Mouse (Mus musculus) heart, embryonic 12.5 days (tissue): ENCODE results near the gene Rbm28. TPM values are rescaled to one million over a fixed set of nuclear protein-coding genes. Genes with fewer than 3 reads are reported as not detected.
A peak's percentile ranks its signal among the peaks of the same experiment; 100 is the strongest.

Experiments
- ATAC-seq: fragments of 200-750 bp; cut with Nextera tagmentation; 2 replicates; pipeline ENCODE4 v1.8.0; 2017; ENCODE audit warnings: moderate TSS enrichment, moderate library complexity; ENCODE audit not compliant: insufficient number of reproducible peaks, low FRiP score
- H3K27ac ChIP-seq: fragments of 300-500 bp; sonication (generic); 2 replicates; pipeline ENCODE4 v1.5.1; 2016; ENCODE audit warnings: mild to moderate bottlenecking, moderate library complexity; ENCODE audit not compliant: poor library complexity, severe bottlenecking
- H3K27me3 ChIP-seq: fragments of 300-500 bp; sonication (generic); replicated peaks from 2 replicates; pipeline ENCODE4 v1.6.1; 2016; ENCODE audit warnings: mild to moderate bottlenecking, moderate library complexity
- H3K36me3 ChIP-seq: fragments of 300-500 bp; sonication (generic); 2 replicates; pipeline ENCODE4 v1.6.1; 2016; ENCODE audit warnings: mild to moderate bottlenecking, moderate library complexity
- H3K4me1 ChIP-seq: fragments of 300-500 bp; sonication (generic); replicated peaks from 2 replicates; pipeline ENCODE4 v1.6.1; 2016; ENCODE audit warnings: mild to moderate bottlenecking
- H3K4me2 ChIP-seq: fragments of 300-500 bp; sonication (generic); 2 replicates; pipeline ENCODE4 v1.6.1; 2016; ENCODE audit warnings: mild to moderate bottlenecking, moderate library complexity
- H3K4me3 ChIP-seq: fragments of 300-500 bp; sonication (generic); 2 replicates; pipeline ENCODE4 v1.5.1; 2016; ENCODE audit warnings: mild to moderate bottlenecking
- H3K9ac ChIP-seq: fragments of 300-500 bp; sonication (generic); 2 replicates; pipeline ENCODE4 v1.6.1; 2016; ENCODE audit warnings: mild to moderate bottlenecking, moderate library complexity
- H3K9me3 ChIP-seq: fragments of 300-500 bp; sonication (generic); replicated peaks from 2 replicates; pipeline ENCODE4 v1.6.1; 2016; ENCODE audit warnings: mild to moderate bottlenecking, moderate library complexity
- WGBS: fragments of 180-500 bp; shearing (Covaris S2); methylation state at CpG from one replicate; pipeline ENCODE4 v1.1.7; 2016; 5-methylcytosine and 5-hydroxymethylcytosine counted together
- polyA plus RNA-seq: library from polyadenylated mRNA; unstranded; fragments of >200 nt; fragmentation: Nextera tagmentation; extraction: Ambion mirVana; gene quantifications from 2 replicates; pipeline ENCODE4 v1.2.1, GENCODE M21; 2016

Gene Rbm28
- polyA plus RNA-seq, 1 experiment from 2014 or later: 32.4 TPM

- Histone ChIP-seq H3K4me3 (no peak overlapping the region), H3K36me3 (no peaks in the 10 kb centered on the region), H3K4me2 (peak overlapping the region; percentile 17), H3K9me3 (no peaks in the 10 kb centered on the region), H3K27me3 (peaks cover 24% of the 10 kb centered on the region), H3K9ac (0 out of 2 replicates have a peak overlapping the region, but pooled peaks have one; percentile 1), H3K27ac (peak overlapping the region; percentile 75), H3K4me1 (peaks cover 24% of the 10 kb centered on the region)
- ATAC-seq: peak; percentile 85
- 35% methylated on average over 15 of the region's 15 CpGs for WGBS
Observed at GRCm38 (mm10) chr6:29193961-29194750, 29.4 kb upstream of the Rbm28 start.

DNA sequence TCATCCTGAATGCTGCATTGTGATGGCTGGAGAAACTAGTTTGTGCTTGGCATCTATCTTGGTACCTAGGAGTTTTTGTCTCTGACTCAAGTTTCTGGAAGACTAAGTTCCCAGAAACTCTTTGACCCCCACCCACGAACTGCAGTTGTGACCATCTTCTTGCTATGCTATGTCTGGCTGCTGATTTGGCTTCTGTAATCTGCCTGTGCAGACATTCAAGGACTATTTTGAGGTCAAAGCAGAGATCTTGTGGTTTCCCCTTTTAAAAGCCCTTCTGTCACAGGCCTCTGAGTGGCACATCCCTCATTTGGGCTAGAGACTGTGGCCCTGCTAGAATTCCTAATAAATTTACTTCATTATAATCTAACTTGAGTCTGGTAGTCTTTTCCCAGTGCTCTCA, 23.1 kb upstream of the Rbm28 start:
- peaks cover 8% of the 10 kb centered on the region; the same call in 1 of the 2 replicates for H3K27me3 ChIP-seq
- ATAC-seq: no peak
- H3K9me3 ChIP-seq: no peaks in the 10 kb centered on the region
- no peak overlapping the region for H3K9ac ChIP-seq
- no peak overlapping the region for H3K4me2 ChIP-seq
- no peaks in the 10 kb centered on the region for H3K36me3 ChIP-seq
- H3K4me3 ChIP-seq: no peak overlapping the region
- H3K27ac ChIP-seq: no peak overlapping the region
- no peaks in the 10 kb centered on the region for H3K4me1 ChIP-seq
- 62% methylated on average over 1 of the region's 1 CpGs for WGBS

- no peak overlapping the region; the same call in 1 of the 2 replicates for H3K9ac ChIP-seq
- H3K27ac ChIP-seq: no peak overlapping the region
- H3K4me1 ChIP-seq: peaks cover 14% of the 10 kb centered on the region
- peak overlapping the region; percentile 60 for H3K4me3 ChIP-seq
- peak overlapping the region; percentile 96 for H3K4me2 ChIP-seq
- no peaks in the 10 kb centered on the region for H3K36me3 ChIP-seq
- ATAC-seq: no peak
- WGBS: 41% methylated on average over 8 of the region's 8 CpGs
- peaks cover 59% of the 10 kb centered on the region for H3K27me3 ChIP-seq
- H3K9me3 ChIP-seq: no peaks in the 10 kb centered on the region
Observed at GRCm38 (mm10) chr6:29179843-29180242, 15.0 kb upstream of the Rbm28 start.

DNA sequence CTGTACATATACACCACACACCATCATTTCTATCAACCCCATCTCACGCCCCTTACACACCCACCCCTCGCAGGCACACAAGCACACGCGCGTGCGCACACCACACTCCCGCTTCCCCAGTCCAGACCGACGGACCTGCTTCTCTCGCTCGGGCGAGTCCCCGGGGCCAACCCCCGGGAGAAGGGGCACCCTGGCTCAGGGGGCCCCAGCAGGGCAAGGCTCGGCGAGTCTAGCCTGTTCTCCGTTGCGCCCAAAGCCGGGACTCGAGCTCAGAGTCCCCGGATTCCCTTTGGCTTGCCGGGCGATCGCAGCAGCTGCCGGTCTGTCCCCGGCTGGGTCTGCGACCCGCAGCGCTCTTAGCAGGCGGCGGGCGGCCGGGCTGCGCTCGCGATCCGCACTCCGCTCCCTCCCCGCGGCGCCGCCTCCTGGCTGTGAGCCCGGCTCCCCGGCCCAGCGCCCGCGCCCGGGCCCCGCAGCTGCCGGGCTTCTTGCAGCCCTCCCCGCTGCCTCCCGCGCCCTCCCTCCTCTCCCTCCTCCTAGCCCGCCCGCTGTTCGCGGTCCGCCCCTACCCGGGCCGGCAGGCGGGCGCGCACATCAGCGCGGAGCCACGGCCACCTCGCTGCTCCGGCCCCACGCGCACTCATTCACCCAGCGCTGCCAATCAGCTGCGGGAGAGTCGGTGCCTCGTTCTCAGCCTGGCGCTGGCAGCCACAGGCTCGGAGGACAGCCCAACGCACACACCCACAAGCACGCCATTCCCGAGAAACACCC, 14.3 kb upstream of the Rbm28 start, which contains the start of gene Prrt4:
TSS of gene Prrt4 (minus strand) at position 697 of the 771 bp plus-strand sequence.
- Histone ChIP-seq H3K9ac (peak within 1 kb of the TSS; percentile 70), H3K4me3 (peak within 1 kb of the TSS; percentile 60), H3K9me3 (no peaks in the 10 kb centered on the region), H3K36me3 (no peaks in the 10 kb centered on the region), H3K27ac (no peak within 1 kb of the TSS), H3K4me1 (peaks cover 14% of the 10 kb centered on the region), H3K27me3 (peaks cover 65% of the 10 kb centered on the region), H3K4me2 (peak within 1 kb of the TSS; percentile 96)
- under 1% methylated on average over 79 of the region's 79 CpGs for WGBS
- peak; percentile 60 for ATAC-seq

DNA sequence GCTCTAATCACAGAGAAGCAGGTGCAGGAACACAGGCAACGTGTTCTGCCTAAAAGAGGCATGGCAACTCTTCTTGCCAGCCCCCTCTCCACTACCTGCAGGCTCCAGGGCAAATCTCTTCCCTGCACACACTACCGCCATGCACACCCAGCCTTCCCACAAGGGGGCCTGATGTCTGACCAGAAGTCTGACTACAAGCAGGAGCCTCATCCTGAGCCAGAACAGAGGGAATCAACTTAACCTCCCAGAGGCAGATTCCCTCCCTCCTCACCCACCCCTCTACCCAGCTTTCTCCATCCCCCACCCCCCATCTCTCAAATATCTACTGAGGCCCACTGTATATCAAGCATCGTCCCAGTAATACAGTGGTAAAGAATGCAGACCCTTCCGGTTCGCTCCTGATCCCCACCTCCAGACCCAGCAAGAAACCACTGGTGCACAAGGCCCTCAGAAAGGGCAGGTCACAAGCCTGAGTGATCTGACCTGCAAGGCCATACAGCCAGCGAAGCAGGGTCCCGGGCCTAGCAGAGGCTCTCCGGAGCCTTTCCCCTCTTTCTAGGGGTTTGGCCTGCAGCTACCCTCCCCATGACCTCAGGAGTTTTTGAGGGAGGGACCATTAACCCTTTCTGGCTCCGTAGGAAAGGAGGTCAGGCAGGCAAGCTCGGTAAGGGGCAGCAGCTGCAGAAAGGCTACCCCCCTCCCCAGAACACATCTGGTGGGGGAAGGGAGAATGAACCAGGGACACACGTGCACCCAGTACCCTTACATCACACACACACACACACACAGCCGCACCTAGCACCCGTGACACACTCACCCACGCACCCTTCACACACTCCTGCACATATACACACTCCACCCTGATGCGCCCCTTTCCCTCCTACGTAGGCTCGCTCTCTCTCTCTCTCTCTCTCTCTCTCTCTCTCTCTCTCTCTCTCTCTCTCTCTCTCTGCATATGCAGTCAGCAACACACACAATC, 13.4 kb upstream of the Rbm28 start:
- Histone ChIP-seq H3K4me3 (peak overlapping the region; percentile 60), H3K4me1 (peaks cover 14% of the 10 kb centered on the region), H3K27ac (no peak overlapping the region), H3K9ac (peak overlapping the region; percentile 70; the same call in 1 of the 2 replicates), H3K9me3 (no peaks in the 10 kb centered on the region), H3K36me3 (no peaks in the 10 kb centered on the region), H3K4me2 (peak overlapping the region; percentile 96), H3K27me3 (peaks cover 74% of the 10 kb centered on the region)
- peak; percentile 27 for ATAC-seq
- WGBS: 22% methylated on average over 17 of the region's 17 CpGs

GRCm38 (mm10) chr6:29175113-29175512, 10.3 kb upstream of the Rbm28 start:
- no peak for ATAC-seq
- Histone ChIP-seq H3K4me1 (peaks cover 29% of the 10 kb centered on the region), H3K9ac (0 out of 2 replicates have a peak overlapping the region, but pooled peaks have one; percentile 39), H3K4me3 (no peak overlapping the region), H3K27me3 (peaks cover 86% of the 10 kb centered on the region), H3K4me2 (no peak overlapping the region), H3K27ac (no peak overlapping the region), H3K9me3 (no peaks in the 10 kb centered on the region), H3K36me3 (no peaks in the 10 kb centered on the region)
- 40% methylated on average over 3 of the region's 3 CpGs for WGBS

DNA sequence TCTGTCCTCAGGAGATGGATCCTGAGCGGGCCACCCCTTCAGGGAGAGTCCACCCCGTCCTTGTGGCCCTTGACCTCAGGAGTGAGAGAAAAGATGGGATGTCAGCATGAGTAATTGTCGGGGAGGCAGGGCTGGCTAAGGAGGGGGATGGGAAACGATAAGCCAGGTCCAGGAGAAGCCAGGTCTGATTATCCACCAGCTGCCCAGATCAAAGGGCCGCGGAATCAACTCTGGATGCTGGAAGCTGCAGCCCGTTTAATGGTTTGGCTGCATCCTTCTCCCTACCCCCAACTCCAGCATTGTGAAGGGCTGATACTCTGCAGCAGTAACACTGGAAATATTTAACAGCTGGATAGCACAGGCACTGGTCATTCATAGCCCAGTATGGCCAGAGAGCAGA, 9.6 kb upstream of the Rbm28 start:
- Histone ChIP-seq H3K9ac (no peak overlapping the region), H3K9me3 (no peaks in the 10 kb centered on the region), H3K4me2 (no peak overlapping the region), H3K4me1 (peaks cover 34% of the 10 kb centered on the region), H3K4me3 (no peak overlapping the region), H3K36me3 (no peaks in the 10 kb centered on the region), H3K27me3 (peaks cover 86% of the 10 kb centered on the region), H3K27ac (no peak overlapping the region)
- ATAC-seq: no peak
- 11% methylated on average over 7 of the region's 7 CpGs for WGBS

DNA sequence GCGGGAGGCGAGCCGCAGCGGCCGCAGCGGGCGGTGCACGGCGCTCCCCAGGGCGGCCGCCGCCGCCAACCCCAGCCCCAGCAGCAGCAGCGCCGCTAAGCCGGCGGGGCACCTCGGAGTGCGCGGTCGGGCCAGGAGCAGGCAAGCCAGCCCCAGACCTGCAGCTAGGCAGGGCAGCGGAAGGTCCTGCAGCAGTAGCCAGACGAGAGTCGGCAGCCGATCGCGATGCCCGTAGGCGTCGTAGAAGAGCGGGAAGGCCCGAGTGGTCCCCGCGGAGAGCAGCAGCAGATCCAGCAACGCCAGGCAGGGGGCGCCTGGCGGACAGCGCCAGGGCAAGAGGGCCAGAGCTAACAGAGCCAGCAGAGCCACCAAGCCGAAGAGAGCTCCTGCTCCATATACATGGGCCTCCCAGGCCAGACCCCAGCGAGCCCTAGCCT, 6.2 kb upstream of the Rbm28 start:
- H3K27ac ChIP-seq: no peak overlapping the region
- H3K27me3 ChIP-seq: peaks cover 78% of the 10 kb centered on the region
- peak overlapping the region; percentile 50 for H3K4me3 ChIP-seq
- under 1% methylated on average over 34 of the region's 40 CpGs for WGBS
- H3K9ac ChIP-seq: peak overlapping the region; percentile 70
- no peaks in the 10 kb centered on the region for H3K36me3 ChIP-seq
- ATAC-seq: peak; percentile 73
- no peaks in the 10 kb centered on the region for H3K9me3 ChIP-seq
- peak overlapping the region; percentile 89 for H3K4me2 ChIP-seq
- peaks cover 28% of the 10 kb centered on the region for H3K4me1 ChIP-seq

DNA sequence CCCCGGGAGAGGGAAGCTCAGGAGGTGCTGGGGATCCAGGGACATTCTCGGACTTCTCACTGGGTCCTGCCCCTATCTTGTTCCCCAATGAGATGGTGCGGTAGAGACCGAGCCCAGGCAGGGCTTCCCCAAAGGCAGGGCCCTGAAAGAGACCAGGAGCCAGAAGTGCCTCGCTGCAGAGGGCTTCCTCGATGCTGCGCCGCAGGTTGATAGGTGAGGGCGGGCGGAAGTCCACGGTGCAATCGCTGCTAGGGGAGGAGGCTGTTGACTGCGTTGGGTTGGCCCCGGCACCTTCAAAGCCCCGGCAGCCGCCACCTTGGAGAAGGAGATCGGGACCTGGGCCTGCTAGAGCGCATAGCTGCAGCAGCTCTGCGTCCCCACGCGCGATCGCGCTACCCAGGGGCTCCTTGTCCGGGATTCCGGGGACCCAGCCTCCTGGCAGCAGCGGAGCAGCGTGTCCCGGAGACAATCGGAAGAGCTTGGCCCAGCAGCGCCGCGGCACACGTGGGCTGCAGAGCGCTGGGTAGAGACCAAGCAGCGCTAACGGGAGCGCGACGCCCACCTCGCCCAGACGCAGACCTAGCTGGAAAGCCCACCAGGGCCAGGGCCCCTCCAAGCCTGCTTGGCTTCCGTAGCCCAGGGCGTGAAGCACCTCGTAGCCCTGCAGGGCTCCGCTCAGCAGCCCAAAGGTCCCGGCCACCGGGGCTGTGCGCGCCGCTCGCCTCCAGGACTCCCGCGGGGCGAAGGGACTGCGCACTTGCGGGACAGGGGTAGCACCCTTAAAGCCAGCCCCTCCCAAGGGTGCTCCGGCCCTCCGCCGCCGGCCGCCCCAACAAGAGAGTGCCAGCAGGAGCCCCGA, 5.5 kb upstream of the Rbm28 start:
- peak overlapping the region; percentile 70 for H3K9ac ChIP-seq
- WGBS: 1% methylated on average over 63 of the region's 63 CpGs
- H3K4me3 ChIP-seq: peak overlapping the region; percentile 50
- no peaks in the 10 kb centered on the region for H3K9me3 ChIP-seq
- no peak overlapping the region for H3K27ac ChIP-seq
- peaks cover 25% of the 10 kb centered on the region for H3K4me1 ChIP-seq
- H3K4me2 ChIP-seq: peak overlapping the region; percentile 89
- H3K27me3 ChIP-seq: peaks cover 71% of the 10 kb centered on the region
- peak; percentile 27; the same call in 1 of the 2 replicates for ATAC-seq
- H3K36me3 ChIP-seq: no peaks in the 10 kb centered on the region

DNA sequence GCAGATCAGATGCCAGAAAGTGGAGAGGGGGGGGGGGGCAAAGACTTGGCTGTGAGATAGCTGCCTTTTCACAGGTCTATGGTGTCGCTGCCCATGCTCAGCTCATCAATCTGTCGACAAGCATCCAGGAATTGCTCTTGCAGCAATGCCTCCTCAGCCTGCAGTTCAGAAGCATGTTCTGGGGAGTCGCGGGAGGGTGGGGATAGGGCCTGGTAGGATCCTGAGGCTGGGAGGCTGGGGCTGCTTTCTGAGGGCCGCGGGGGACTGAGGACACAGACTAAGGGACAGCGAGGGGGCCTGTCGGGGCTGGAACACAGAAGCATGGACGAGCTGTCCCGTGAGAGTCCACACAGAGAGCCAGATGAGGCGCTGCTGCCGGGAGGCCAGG, 4.9 kb upstream of the Rbm28 start:
- no peak for ATAC-seq
- Histone ChIP-seq H3K27me3 (peaks cover 68% of the 10 kb centered on the region), H3K4me2 (peak overlapping the region; percentile 89), H3K36me3 (no peaks in the 10 kb centered on the region), H3K9me3 (no peaks in the 10 kb centered on the region), H3K9ac (peak overlapping the region; percentile 70; the same call in 1 of the 2 replicates), H3K4me1 (peaks cover 20% of the 10 kb centered on the region), H3K27ac (no peak overlapping the region), H3K4me3 (peak overlapping the region; percentile 50)
- WGBS: 2% methylated on average over 12 of the region's 12 CpGs
